Mouse (Mus musculus) thymus, adult 2 months (tissue): ENCODE results near the gene Odc1.

ENCODE experiments used
- CTCF ChIP-seq: fragments of 200-500 bp; IDR thresholded peaks from 2 replicates; pipeline ENCODE4 v1.5.1; 2012; ENCODE audit warnings: mild to moderate bottlenecking, control low read depth, low read length, moderate library complexity, borderline replicate concordance; ENCODE audit not compliant: control insufficient read depth, poor library complexity, insufficient read depth; ENCODE audit errors: extremely low read depth
- POLR2A ChIP-seq: fragments of 200-500 bp; IDR thresholded peaks from 2 replicates; pipeline ENCODE4 v1.6.1; 2012; ENCODE audit warnings: mild to moderate bottlenecking, low read length, control low read depth, moderate library complexity; ENCODE audit not compliant: control insufficient read depth, poor library complexity, insufficient read depth; ENCODE audit errors: extremely low read depth

GRCm38 (mm10) chr12:17540040-17540552 lies 4.5 kb upstream of the Odc1 start:
- no peak for TF ChIP-seq CTCF
- no peak for TF ChIP-seq POLR2A
